Mouse (Mus musculus) spleen, adult 2 months (tissue): ENCODE measurements around the gene Ap3m1.

ENCODE experiments used
- CTCF ChIP-seq: fragments of 200-500 bp; IDR thresholded peaks from 2 replicates; pipeline ENCODE4 v1.5.1; 2011; ENCODE audit warnings: mild to moderate bottlenecking, inconsistent platforms; ENCODE audit not compliant: insufficient read depth, insufficient read length, insufficient replicate concordance; ENCODE audit errors: extremely low read depth
- POLR2A ChIP-seq: fragments of 200-500 bp; IDR thresholded peaks from 2 replicates; pipeline ENCODE4 v1.6.1; 2011; ENCODE audit warnings: low read depth, low read length, inconsistent platforms

DNA sequence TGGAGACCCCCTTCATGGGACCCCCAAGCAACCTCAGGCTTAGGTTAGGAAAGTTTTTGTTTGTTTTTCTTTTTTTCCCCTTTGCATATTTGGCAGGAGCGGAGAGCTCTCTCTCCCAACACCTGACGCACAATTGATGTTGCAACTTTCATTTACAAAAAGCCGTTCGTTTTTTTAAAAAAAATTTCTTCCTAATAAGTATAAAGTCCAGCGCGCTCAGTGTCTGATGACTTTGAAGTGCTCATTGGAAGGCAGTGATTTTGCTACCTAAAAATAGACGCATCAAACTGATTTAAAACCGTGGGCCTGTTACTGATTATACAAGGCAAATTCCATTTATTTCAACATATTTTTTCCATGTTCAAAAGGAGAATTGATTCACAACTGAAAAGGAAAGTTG, 843 bp upstream of the Ap3m1 start:
- TF ChIP-seq CTCF (no peak), POLR2A (no peak)
